Mouse (Mus musculus): Measurements from ENCODE around the gene Uhrf1.

Gene Uhrf1

GRCm38 (mm10) chr17:56345364-56345763 is 42.2 kb downstream of the Uhrf1 start:
- no peak for DNase-seq (ENCODE audit: low spot score in 2 of 2)

- no peak for DNase-seq (ENCODE audit: low spot score in 2 of 2)
These were observed 45.0 kb downstream of the Uhrf1 start for GRCm38 (mm10) chr17:56348128-56348527.

DNA sequence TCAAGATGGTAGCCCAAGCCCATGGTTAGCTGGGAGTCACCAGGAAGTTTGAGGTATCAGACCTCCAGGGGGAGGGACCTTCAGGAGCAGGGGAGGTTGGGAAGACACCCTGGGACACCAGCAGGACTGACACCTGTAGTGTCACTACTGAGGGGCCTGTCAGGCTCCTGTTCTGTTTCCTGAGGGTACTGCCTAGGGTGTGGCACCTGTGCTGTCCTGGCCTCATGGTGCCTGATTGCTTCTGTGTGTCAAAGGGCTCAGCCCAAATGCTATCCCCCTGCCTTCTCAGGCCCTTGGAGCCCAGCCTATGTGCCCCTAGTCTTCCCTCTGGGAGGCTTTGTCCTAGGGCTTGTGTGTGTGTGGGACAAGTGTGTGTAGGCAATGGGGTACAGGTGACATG is 45.5 kb downstream of the Uhrf1 start:
- no peak for DNase-seq (ENCODE audit: low spot score in 2 of 2)

GRCm38 (mm10) chr17:56350694-56351093 is 47.6 kb downstream of the Uhrf1 start:
- peak; percentile 58 to 85 for DNase-seq (ENCODE audit: low spot score in 2 of 2)

DNA sequence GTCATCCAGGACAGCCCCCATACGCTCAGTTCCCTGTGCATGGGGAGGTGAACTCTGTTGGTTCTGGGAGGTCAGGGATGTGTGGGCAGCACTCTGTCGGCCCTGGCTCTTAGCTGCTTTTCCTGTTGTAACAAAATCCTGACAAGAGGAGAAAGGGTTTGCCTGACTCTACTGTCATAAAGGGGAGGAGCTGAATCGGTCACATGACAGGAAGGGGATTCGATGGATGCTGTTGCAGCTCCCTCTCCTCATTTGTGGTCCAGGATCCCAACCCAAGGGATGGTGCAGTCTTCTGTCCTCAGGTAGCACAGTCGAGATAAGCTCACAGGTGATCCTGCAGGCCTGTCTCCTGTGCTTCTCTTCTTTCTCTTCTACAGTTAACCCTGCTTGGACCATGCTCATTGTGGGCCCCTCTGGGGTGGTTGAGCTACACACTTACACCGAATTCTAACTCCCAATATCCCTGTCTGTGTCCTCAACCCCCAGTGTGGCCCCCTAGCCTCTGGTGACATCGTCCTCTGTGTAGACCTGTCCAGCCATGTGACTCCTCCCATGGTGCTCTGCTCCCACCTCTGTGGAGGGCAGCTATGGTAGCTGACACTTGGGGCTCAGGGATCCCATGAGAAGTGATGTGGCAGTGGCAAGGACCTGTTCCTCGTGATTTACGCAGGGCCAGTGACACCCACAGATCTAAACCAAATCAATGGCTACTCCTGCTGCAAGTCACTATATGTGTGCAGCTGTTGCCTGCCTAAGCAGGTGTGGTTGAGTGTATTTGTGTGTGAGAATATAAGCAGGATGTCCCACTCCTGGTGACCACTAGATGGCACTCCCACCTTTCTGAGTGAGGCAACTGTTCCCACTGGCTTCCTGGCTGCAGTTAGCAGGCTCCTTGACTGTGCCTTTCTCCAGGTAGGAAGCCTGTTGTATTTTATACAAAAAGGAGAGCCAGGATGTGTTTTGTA is 54.1 kb downstream of the Uhrf1 start:
- peak; percentile 42 to 71 for DNase-seq (ENCODE audit: low spot score in 2 of 2)

DNA sequence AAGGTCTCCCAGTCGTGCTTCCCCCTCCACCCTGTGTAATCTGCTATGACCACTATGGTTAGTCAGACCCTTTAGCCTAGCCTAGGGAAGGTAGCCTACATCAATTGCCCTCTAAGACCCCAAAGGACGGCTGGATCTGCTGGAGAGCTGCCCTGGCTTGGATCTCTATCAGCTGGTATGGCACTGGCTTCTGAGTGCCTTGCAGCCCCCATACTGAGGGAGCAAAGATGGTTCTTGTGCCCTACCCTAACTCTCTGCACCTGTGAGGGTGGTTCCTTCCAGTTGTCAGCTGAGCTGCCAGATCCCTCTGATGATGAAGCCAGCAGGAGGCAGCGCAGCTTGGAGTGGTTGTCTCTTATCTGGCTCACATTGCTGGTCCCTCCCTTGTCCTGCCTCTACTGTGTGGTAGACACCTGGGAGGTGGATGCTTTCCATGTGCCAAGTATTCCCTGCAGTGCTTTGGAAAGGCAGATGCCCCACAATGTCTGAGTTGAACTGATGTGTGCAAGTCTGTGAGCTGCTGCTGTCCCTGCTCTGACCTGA is 56.1 kb downstream of the Uhrf1 start:
- DNase-seq (ENCODE audit: low spot score in 2 of 2), result no peak

GRCm38 (mm10) chr17:56359864-56360263 is 56.7 kb downstream of the Uhrf1 start:
- no peak for DNase-seq (ENCODE audit: low spot score in 2 of 2)

- DNase-seq (ENCODE audit: low spot score in 2 of 2), result no peak
These were observed 57.3 kb downstream of the Uhrf1 start for GRCm38 (mm10) chr17:56360451-56360850.

DNA sequence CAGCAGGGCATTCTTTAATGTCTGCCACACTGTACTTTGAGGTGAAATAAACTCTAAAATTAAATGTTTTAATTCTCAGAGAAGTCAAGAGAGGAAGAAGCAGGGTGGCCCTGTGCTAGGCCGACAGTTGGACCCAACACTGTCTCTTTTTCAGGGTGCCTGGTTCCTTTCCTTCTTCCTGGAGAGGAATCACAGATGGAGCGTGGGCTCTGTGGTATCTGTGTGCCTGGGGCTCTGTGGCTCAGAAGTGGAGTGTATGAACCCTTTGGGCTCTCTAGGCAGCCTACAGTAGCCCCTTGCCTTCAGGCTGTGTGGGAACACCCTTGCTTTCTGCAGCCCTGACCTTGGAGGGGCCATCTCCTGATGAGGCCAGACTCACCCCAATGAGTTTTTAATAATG is 58.4 kb downstream of the Uhrf1 start:
- DNase-seq (ENCODE audit: low spot score in 2 of 2), result no peak

- no peak for DNase-seq (ENCODE audit: low spot score in 2 of 2)
These were observed 62.9 kb downstream of the Uhrf1 start for GRCm38 (mm10) chr17:56365791-56366673.

DNA sequence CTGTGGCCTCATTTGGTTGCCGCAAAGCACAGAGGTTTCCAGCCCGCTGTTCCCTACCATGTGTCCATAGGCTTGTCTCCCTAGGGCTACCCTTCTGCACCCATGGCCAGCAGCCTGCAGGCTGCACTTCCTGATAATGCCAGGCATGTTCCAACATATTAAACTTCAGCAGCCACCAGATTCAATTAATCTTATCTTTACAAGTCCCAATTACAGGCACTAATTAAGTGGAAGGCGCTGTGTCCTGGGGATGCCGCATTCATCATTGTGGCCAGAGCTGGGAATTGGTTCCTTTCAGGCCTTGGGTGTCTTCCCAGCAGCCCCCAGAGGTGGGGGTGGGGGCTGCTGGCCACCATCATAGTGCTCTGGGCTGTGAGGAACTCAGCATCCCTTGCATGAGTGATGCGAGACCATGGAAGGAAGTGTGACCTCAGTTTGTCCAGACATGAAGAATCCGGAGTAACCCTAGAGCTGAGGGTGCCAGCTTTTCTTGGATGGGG is 65.2 kb downstream of the Uhrf1 start:
- no peak for DNase-seq (ENCODE audit: low spot score in 2 of 2)

GRCm38 (mm10) chr17:56370090-56370489 is 67.0 kb downstream of the Uhrf1 start:
- DNase-seq (ENCODE audit: low spot score in 2 of 2), result no peak

DNA sequence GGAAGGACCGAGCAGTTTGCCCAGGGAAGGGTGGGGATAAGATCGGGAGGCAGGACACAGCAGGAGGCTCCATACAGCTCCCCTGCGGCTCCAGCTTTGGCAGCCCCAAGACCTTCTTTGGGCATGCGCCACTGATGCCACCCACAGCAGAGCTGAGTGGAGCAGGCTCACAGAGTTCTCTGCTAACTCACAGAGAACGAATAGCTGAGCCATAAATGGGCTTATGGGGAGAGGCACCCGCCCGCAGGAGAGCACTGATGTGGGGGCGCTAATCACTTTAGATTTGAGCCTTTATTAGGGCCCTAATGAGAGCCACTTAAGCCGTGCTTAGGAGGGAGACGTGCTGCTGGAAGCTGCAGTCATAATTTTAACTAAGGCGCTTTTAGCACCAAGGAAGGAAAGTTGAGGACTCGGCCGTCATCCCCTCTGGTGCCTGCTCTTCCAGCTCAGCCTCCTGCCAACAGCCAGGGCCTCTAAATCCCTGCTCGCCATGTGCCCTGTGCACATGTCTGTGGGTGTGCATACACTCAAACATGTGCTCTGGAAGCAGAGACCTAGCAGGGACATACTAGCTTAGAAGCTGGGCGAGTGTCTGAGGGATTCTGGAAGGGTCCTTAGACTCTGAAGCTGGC is 68.0 kb downstream of the Uhrf1 start:
- DNase-seq (ENCODE audit: low spot score in 2 of 2), result peak in 1 of 2 experiments; percentile 27

GRCm38 (mm10) chr17:56372109-56372508 is 69.0 kb downstream of the Uhrf1 start:
- no peak for DNase-seq (ENCODE audit: low spot score in 2 of 2)

All from urinary bladder, postnatal 4 days (tissue).